Mouse (Mus musculus): ENCODE data around the gene Sytl2. TPM values are rescaled to one million over a fixed set of nuclear protein-coding genes. Genes with fewer than 3 reads are reported as not detected.

Sytl2 gene
- polyA plus RNA-seq, 1 experiment from 2014 or later = 7.1 TPM

- H3K9ac ChIP-seq (ENCODE audit: low read length) = no peak overlapping the region
- H3K9me3 ChIP-seq (ENCODE audit: control insufficient read depth, low read length) = no peaks in the 10 kb centered on the region
- no peak overlapping the region for H3K4me3 ChIP-seq (ENCODE audit: low read depth, low read length)
- H3K27ac ChIP-seq (replicated peaks; ENCODE audit: low read depth, low read length) = no peak overlapping the region
- no peaks in the 10 kb centered on the region for H3K27me3 ChIP-seq (ENCODE audit: control insufficient read depth, insufficient read depth, low read length)
- ATAC-seq (ENCODE audit: insufficient number of reproducible peaks, low FRiP score, low TSS enrichment, low read depth) (no peak), DNase-seq (ENCODE audit: low spot score) (no peak)
- no peak overlapping the region for H3K4me2 ChIP-seq (ENCODE audit: low read depth, severe bottlenecking)
- 94% methylated on average over 1 of the region's 1 CpGs for WGBS
- H3K4me1 ChIP-seq (ENCODE audit: control insufficient read depth, insufficient read depth, low read length) = no peaks in the 10 kb centered on the region
- no peaks in the 10 kb centered on the region for H3K36me3 ChIP-seq (ENCODE audit: control insufficient read depth, insufficient read depth, low read length)
These were observed 17.4 kb downstream of the Sytl2 start for GRCm38 (mm10) chr7:90319446-90319845.

GRCm38 (mm10) chr7:90320124-90320523 is 18.1 kb downstream of the Sytl2 start:
- no peak overlapping the region for H3K9ac ChIP-seq (ENCODE audit: low read length)
- no peaks in the 10 kb centered on the region for H3K9me3 ChIP-seq (ENCODE audit: control insufficient read depth, low read length)
- H3K4me1 ChIP-seq (ENCODE audit: control insufficient read depth, insufficient read depth, low read length) = no peaks in the 10 kb centered on the region
- H3K4me2 ChIP-seq (ENCODE audit: low read depth, severe bottlenecking) = no peak overlapping the region
- ATAC-seq (ENCODE audit: insufficient number of reproducible peaks, low FRiP score, low TSS enrichment, low read depth) (no peak), DNase-seq (ENCODE audit: low spot score) (no peak)
- no peaks in the 10 kb centered on the region for H3K27me3 ChIP-seq (ENCODE audit: control insufficient read depth, insufficient read depth, low read length)
- 46% methylated on average over 5 of the region's 5 CpGs for WGBS
- no peaks in the 10 kb centered on the region for H3K36me3 ChIP-seq (ENCODE audit: control insufficient read depth, insufficient read depth, low read length)
- no peak overlapping the region for H3K4me3 ChIP-seq (ENCODE audit: low read depth, low read length)
- no peak overlapping the region for H3K27ac ChIP-seq (replicated peaks; ENCODE audit: low read depth, low read length)

GRCm38 (mm10) chr7:90325166-90325565 is 23.1 kb downstream of the Sytl2 start:
- DNase-seq (ENCODE audit: low spot score) (no peak), ATAC-seq (ENCODE audit: insufficient number of reproducible peaks, low FRiP score, low TSS enrichment, low read depth) (no peak)
- no peaks in the 10 kb centered on the region for H3K9me3 ChIP-seq (ENCODE audit: control insufficient read depth, low read length)
- no peak overlapping the region for H3K9ac ChIP-seq (ENCODE audit: low read length)
- no peak overlapping the region for H3K4me3 ChIP-seq (ENCODE audit: low read depth, low read length)
- no peaks in the 10 kb centered on the region for H3K4me1 ChIP-seq (ENCODE audit: control insufficient read depth, insufficient read depth, low read length)
- H3K36me3 ChIP-seq (ENCODE audit: control insufficient read depth, insufficient read depth, low read length) = no peaks in the 10 kb centered on the region
- WGBS = 92% methylated on average over 4 of the region's 4 CpGs
- H3K4me2 ChIP-seq (ENCODE audit: low read depth, severe bottlenecking) = no peak overlapping the region
- no peaks in the 10 kb centered on the region for H3K27me3 ChIP-seq (ENCODE audit: control insufficient read depth, insufficient read depth, low read length)
- H3K27ac ChIP-seq (replicated peaks; ENCODE audit: low read depth, low read length) = no peak overlapping the region

GRCm38 (mm10) chr7:90330200-90330599 is 28.1 kb downstream of the Sytl2 start:
- Histone ChIP-seq H3K9me3 (ENCODE audit: control insufficient read depth, low read length) (no peaks in the 10 kb centered on the region), H3K27ac (replicated peaks; ENCODE audit: low read depth, low read length) (no peak overlapping the region), H3K4me1 (ENCODE audit: control insufficient read depth, insufficient read depth, low read length) (no peaks in the 10 kb centered on the region), H3K4me3 (ENCODE audit: low read depth, low read length) (no peak overlapping the region), H3K27me3 (ENCODE audit: control insufficient read depth, insufficient read depth, low read length) (no peaks in the 10 kb centered on the region), H3K36me3 (ENCODE audit: control insufficient read depth, insufficient read depth, low read length) (no peaks in the 10 kb centered on the region), H3K4me2 (ENCODE audit: low read depth, severe bottlenecking) (no peak overlapping the region), H3K9ac (ENCODE audit: low read length) (no peak overlapping the region)
- WGBS = 90% methylated on average over 1 of the region's 1 CpGs
- DNase-seq (ENCODE audit: low spot score) (no peak), ATAC-seq (ENCODE audit: insufficient number of reproducible peaks, low FRiP score, low TSS enrichment, low read depth) (no peak)

GRCm38 (mm10) chr7:90332483-90333065 is 30.5 kb downstream of the Sytl2 start:
- ATAC-seq (ENCODE audit: insufficient number of reproducible peaks, low FRiP score, low TSS enrichment, low read depth) (no peak), DNase-seq (ENCODE audit: low spot score) (no peak)
- H3K27me3 ChIP-seq (ENCODE audit: control insufficient read depth, insufficient read depth, low read length) = no peaks in the 10 kb centered on the region
- 93% methylated on average over 3 of the region's 3 CpGs for WGBS
- H3K9me3 ChIP-seq (ENCODE audit: control insufficient read depth, low read length) = no peaks in the 10 kb centered on the region
- no peak overlapping the region for H3K4me3 ChIP-seq (ENCODE audit: low read depth, low read length)
- H3K4me2 ChIP-seq (ENCODE audit: low read depth, severe bottlenecking) = no peak overlapping the region
- no peaks in the 10 kb centered on the region for H3K36me3 ChIP-seq (ENCODE audit: control insufficient read depth, insufficient read depth, low read length)
- no peaks in the 10 kb centered on the region for H3K4me1 ChIP-seq (ENCODE audit: control insufficient read depth, insufficient read depth, low read length)
- H3K9ac ChIP-seq (ENCODE audit: low read length) = no peak overlapping the region
- H3K27ac ChIP-seq (replicated peaks; ENCODE audit: low read depth, low read length) = no peak overlapping the region

- no peaks in the 10 kb centered on the region for H3K27me3 ChIP-seq (ENCODE audit: control insufficient read depth, insufficient read depth, low read length)
- DNase-seq (ENCODE audit: low spot score) = no peak
- H3K9me3 ChIP-seq (ENCODE audit: control insufficient read depth, low read length) = no peaks in the 10 kb centered on the region
- 85% methylated on average over 6 of the region's 6 CpGs for WGBS
- no peaks in the 10 kb centered on the region for H3K36me3 ChIP-seq (ENCODE audit: control insufficient read depth, insufficient read depth, low read length)
- no peak overlapping the region for H3K27ac ChIP-seq (replicated peaks; ENCODE audit: low read depth, low read length)
- ATAC-seq (ENCODE audit: insufficient number of reproducible peaks, low FRiP score, low TSS enrichment, low read depth) = no peak
- H3K9ac ChIP-seq (ENCODE audit: low read length) = no peak overlapping the region
- no peak overlapping the region for H3K4me3 ChIP-seq (ENCODE audit: low read depth, low read length)
- H3K4me2 ChIP-seq (ENCODE audit: low read depth, severe bottlenecking) = no peak overlapping the region
- no peaks in the 10 kb centered on the region for H3K4me1 ChIP-seq (ENCODE audit: control insufficient read depth, insufficient read depth, low read length)
These were observed 32.3 kb downstream of the Sytl2 start for GRCm38 (mm10) chr7:90334362-90334761.

- no peak overlapping the region for H3K9ac ChIP-seq (ENCODE audit: low read length)
- no peaks in the 10 kb centered on the region for H3K27me3 ChIP-seq (ENCODE audit: control insufficient read depth, insufficient read depth, low read length)
- H3K36me3 ChIP-seq (ENCODE audit: control insufficient read depth, insufficient read depth, low read length) = no peaks in the 10 kb centered on the region
- ATAC-seq (ENCODE audit: insufficient number of reproducible peaks, low FRiP score, low TSS enrichment, low read depth) = no peak
- no peak for DNase-seq (ENCODE audit: low spot score)
- no peaks in the 10 kb centered on the region for H3K4me1 ChIP-seq (ENCODE audit: control insufficient read depth, insufficient read depth, low read length)
- no peaks in the 10 kb centered on the region for H3K9me3 ChIP-seq (ENCODE audit: control insufficient read depth, low read length)
- H3K4me2 ChIP-seq (ENCODE audit: low read depth, severe bottlenecking) = no peak overlapping the region
- WGBS = 87% methylated on average over 3 of the region's 3 CpGs
- no peak overlapping the region for H3K27ac ChIP-seq (replicated peaks; ENCODE audit: low read depth, low read length)
- no peak overlapping the region for H3K4me3 ChIP-seq (ENCODE audit: low read depth, low read length)
These were observed 32.8 kb downstream of the Sytl2 start for GRCm38 (mm10) chr7:90334831-90335230.

- H3K9ac ChIP-seq (ENCODE audit: low read length) = no peak overlapping the region
- ATAC-seq (ENCODE audit: insufficient number of reproducible peaks, low FRiP score, low TSS enrichment, low read depth) = no peak
- 37% methylated on average over 3 of the region's 3 CpGs for WGBS
- no peaks in the 10 kb centered on the region for H3K27me3 ChIP-seq (ENCODE audit: control insufficient read depth, insufficient read depth, low read length)
- no peak for DNase-seq (ENCODE audit: low spot score)
- H3K36me3 ChIP-seq (ENCODE audit: control insufficient read depth, insufficient read depth, low read length) = no peaks in the 10 kb centered on the region
- H3K4me2 ChIP-seq (ENCODE audit: low read depth, severe bottlenecking) = no peak overlapping the region
- no peaks in the 10 kb centered on the region for H3K4me1 ChIP-seq (ENCODE audit: control insufficient read depth, insufficient read depth, low read length)
- no peaks in the 10 kb centered on the region for H3K9me3 ChIP-seq (ENCODE audit: control insufficient read depth, low read length)
- H3K27ac ChIP-seq (replicated peaks; ENCODE audit: low read depth, low read length) = no peak overlapping the region
- H3K4me3 ChIP-seq (ENCODE audit: low read depth, low read length) = no peak overlapping the region
These were observed 33.7 kb downstream of the Sytl2 start for GRCm38 (mm10) chr7:90335755-90336194.

All from limb, embryonic 11.5 days (tissue).